Mouse (Mus musculus): ENCODE measurements around the gene Mras. TPM values are rescaled to one million over a fixed set of nuclear protein-coding genes. Genes with fewer than 3 reads are reported as not detected.

Mras gene
- polyA plus RNA-seq, 1 experiment from 2014 or later: 8.3 TPM

DNA sequence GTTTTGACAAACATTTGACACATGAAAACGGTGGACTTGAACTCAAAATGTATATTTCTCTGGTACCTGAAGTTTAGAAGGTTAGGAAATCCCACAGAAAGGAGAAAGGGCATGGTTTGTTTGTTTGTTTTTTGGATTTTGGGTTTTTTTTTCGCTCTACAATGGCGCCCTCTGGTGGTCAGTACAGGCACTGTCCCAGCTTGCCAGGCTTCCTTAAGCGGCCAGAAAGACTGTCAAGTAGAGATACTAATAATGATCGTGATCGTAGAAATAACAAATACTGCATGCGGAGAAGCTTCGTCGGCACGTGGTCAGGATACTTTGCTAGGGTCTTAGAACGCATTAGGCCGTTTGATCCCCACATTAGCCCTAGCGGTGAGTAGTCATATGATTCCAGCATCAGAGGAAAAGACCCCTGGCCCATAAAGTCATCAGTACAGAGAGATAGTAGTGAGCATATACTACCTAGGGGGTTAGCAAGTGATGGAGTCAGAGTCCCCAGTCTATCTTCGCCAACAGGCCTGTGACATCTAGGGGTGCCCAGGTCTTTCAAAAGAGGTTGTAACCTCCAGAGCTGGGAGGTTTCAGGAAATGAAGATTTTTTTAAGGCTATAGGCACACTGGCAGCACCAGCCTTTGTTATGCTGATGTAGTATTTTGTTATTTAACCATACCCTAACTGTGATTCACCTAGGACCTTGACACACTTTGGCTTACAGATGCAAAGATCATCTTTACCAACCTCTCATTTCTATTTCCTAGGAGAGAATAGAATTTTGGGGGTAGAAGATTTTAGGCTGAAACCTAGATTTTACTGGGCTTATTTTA, 60.4 kb downstream of the Mras start:
- 7% methylated on average over 14 of the region's 14 CpGs for WGBS
- Histone ChIP-seq H3K36me3 (ENCODE audit: control insufficient read depth, insufficient read depth, low read length) (no peaks in the 10 kb centered on the region), H3K9me3 (ENCODE audit: control insufficient read depth, low read depth, low read length) (no peaks in the 10 kb centered on the region), H3K9ac (replicated peaks; ENCODE audit: low read depth, low read length) (no peak overlapping the region), H3K4me3 (ENCODE audit: low read depth, low read length) (no peak overlapping the region), H3K27ac (ENCODE audit: low read length) (no peak overlapping the region), H3K4me2 (replicated peaks; ENCODE audit: low read depth, low read length) (0 out of 2 replicates have a peak overlapping the region, but pooled peaks have one; percentile 10), H3K27me3 (ENCODE audit: control insufficient read depth, insufficient read depth, low read length) (no peaks in the 10 kb centered on the region), H3K4me1 (ENCODE audit: control insufficient read depth, insufficient read depth, low read length) (no peaks in the 10 kb centered on the region)
- no peak for ATAC-seq (ENCODE audit: insufficient number of reproducible peaks, insufficient read depth, low FRiP score, low read depth)

DNA sequence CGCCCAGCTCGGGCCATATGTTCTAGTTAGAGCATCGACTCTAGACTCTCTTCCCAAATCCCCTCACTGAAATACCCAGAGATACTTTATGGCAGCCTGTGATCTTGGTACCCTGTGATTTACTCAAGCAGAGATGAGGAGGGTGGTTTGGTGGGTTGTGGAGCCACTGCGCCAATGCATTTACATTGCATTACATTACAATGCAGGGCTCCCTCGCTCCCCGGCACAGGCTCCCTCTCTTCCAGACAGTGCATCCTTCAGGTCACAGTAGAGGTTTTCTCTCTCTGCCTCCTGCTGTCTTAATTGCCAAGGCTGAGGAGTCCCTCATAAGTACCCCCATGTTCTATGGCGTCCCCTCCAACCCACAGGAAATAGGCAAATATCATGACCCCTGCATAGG, 68.8 kb downstream of the Mras start:
- WGBS: 77% methylated on average over 7 of the region's 7 CpGs
- Histone ChIP-seq H3K27me3 (ENCODE audit: control insufficient read depth, insufficient read depth, low read length) (no peaks in the 10 kb centered on the region), H3K9ac (replicated peaks; ENCODE audit: low read depth, low read length) (no peak overlapping the region), H3K4me1 (ENCODE audit: control insufficient read depth, insufficient read depth, low read length) (no peaks in the 10 kb centered on the region), H3K9me3 (ENCODE audit: control insufficient read depth, low read depth, low read length) (no peaks in the 10 kb centered on the region), H3K27ac (ENCODE audit: low read length) (no peak overlapping the region), H3K4me3 (ENCODE audit: low read depth, low read length) (no peak overlapping the region), H3K4me2 (replicated peaks; ENCODE audit: low read depth, low read length) (no peak overlapping the region), H3K36me3 (ENCODE audit: control insufficient read depth, insufficient read depth, low read length) (no peaks in the 10 kb centered on the region)
- ATAC-seq (ENCODE audit: insufficient number of reproducible peaks, insufficient read depth, low FRiP score, low read depth): no peak

GRCm38 (mm10) chr9:99365906-99366305, 71.3 kb downstream of the Mras start:
- Histone ChIP-seq H3K9ac (replicated peaks; ENCODE audit: low read depth, low read length) (no peak overlapping the region), H3K9me3 (ENCODE audit: control insufficient read depth, low read depth, low read length) (no peaks in the 10 kb centered on the region), H3K27me3 (ENCODE audit: control insufficient read depth, insufficient read depth, low read length) (no peaks in the 10 kb centered on the region), H3K27ac (ENCODE audit: low read length) (no peak overlapping the region), H3K4me2 (replicated peaks; ENCODE audit: low read depth, low read length) (no peak overlapping the region), H3K4me3 (ENCODE audit: low read depth, low read length) (no peak overlapping the region), H3K36me3 (ENCODE audit: control insufficient read depth, insufficient read depth, low read length) (no peaks in the 10 kb centered on the region), H3K4me1 (ENCODE audit: control insufficient read depth, insufficient read depth, low read length) (no peaks in the 10 kb centered on the region)
- ATAC-seq (ENCODE audit: insufficient number of reproducible peaks, insufficient read depth, low FRiP score, low read depth): no peak
- WGBS: 56% methylated on average over 3 of the region's 3 CpGs

- H3K27ac ChIP-seq (ENCODE audit: low read length): no peak overlapping the region
- no peak overlapping the region for H3K4me3 ChIP-seq (ENCODE audit: low read depth, low read length)
- H3K9me3 ChIP-seq (ENCODE audit: control insufficient read depth, low read depth, low read length): no peaks in the 10 kb centered on the region
- 0 out of 2 replicates have a peak, but pooled peaks cover 12% of the 10 kb centered on the region for H3K27me3 ChIP-seq (ENCODE audit: control insufficient read depth, insufficient read depth, low read length)
- H3K9ac ChIP-seq (replicated peaks; ENCODE audit: low read depth, low read length): no peak overlapping the region
- no peak for ATAC-seq (ENCODE audit: insufficient number of reproducible peaks, insufficient read depth, low FRiP score, low read depth)
- no peak overlapping the region for H3K4me2 ChIP-seq (replicated peaks; ENCODE audit: low read depth, low read length)
- H3K36me3 ChIP-seq (ENCODE audit: control insufficient read depth, insufficient read depth, low read length): no peaks in the 10 kb centered on the region
- 54% methylated on average over 8 of the region's 8 CpGs for WGBS
- peaks cover 4% of the 10 kb centered on the region; the same call in 1 of the 2 replicates for H3K4me1 ChIP-seq (ENCODE audit: control insufficient read depth, insufficient read depth, low read length)
Observed at GRCm38 (mm10) chr9:99363076-99363475, 74.1 kb downstream of the Mras start.

- 83% methylated on average over 9 of the region's 9 CpGs for WGBS
Observed at GRCm38 (mm10) chr9:99361946-99362345, 75.2 kb downstream of the Mras start.

DNA sequence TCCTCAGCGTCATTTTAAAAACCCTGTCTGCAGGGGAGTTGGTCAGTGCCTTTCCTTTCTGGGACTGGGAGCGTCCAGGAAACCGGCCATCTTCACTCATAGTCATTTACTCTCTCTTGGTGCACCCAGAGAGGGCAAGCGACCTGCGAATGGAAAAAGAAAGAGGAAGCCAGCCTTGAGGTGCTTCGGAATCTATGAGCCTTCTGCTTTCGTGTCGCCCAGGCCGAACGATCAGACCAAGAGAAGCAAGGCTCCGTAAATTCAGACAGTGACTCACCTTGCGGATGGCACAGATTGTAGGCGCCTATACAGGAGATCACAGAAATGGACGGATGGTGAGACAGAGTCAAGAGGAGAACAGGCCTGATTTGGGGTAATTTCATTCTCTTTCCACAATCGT, 78.2 kb downstream of the Mras start:
- Histone ChIP-seq H3K36me3 (ENCODE audit: control insufficient read depth, insufficient read depth, low read length) (no peaks in the 10 kb centered on the region), H3K9me3 (ENCODE audit: control insufficient read depth, low read depth, low read length) (no peaks in the 10 kb centered on the region), H3K27me3 (ENCODE audit: control insufficient read depth, insufficient read depth, low read length) (peaks cover 28% of the 10 kb centered on the region)

More at GRCm38 (mm10) chr9:99361946-99362345, 75.2 kb downstream of the Mras start:
- Histone ChIP-seq H3K9me3 (ENCODE audit: control insufficient read depth, low read depth, low read length) (no peaks in the 10 kb centered on the region), H3K27me3 (ENCODE audit: control insufficient read depth, insufficient read depth, low read length) (peaks cover 21% of the 10 kb centered on the region; the same call in 1 of the 2 replicates), H3K9ac (replicated peaks; ENCODE audit: low read depth, low read length) (no peak overlapping the region), H3K4me3 (ENCODE audit: low read depth, low read length) (no peak overlapping the region), H3K27ac (ENCODE audit: low read length) (no peak overlapping the region), H3K4me1 (ENCODE audit: control insufficient read depth, insufficient read depth, low read length) (peaks cover 12% of the 10 kb centered on the region; the same call in 1 of the 2 replicates), H3K4me2 (replicated peaks; ENCODE audit: low read depth, low read length) (no peak overlapping the region), H3K36me3 (ENCODE audit: control insufficient read depth, insufficient read depth, low read length) (no peaks in the 10 kb centered on the region)
- no peak for ATAC-seq (ENCODE audit: insufficient number of reproducible peaks, insufficient read depth, low FRiP score, low read depth)

GRCm38 (mm10) chr9:99357921-99358692, 79.1 kb downstream of the Mras start, which contains the start of gene Esyt3:
TSS of gene Esyt3 (minus strand) at chr9:99358557.
- ATAC-seq (ENCODE audit: insufficient number of reproducible peaks, insufficient read depth, low FRiP score, low read depth): peak; percentile 75
- Histone ChIP-seq H3K27ac (ENCODE audit: low read length) (no peak within 1 kb of the TSS), H3K36me3 (ENCODE audit: control insufficient read depth, insufficient read depth, low read length) (no peaks in the 10 kb centered on the region), H3K9ac (replicated peaks; ENCODE audit: low read depth, low read length) (peak within 1 kb of the TSS; percentile 21; the same call in 1 of the 2 replicates), H3K4me2 (replicated peaks; ENCODE audit: low read depth, low read length) (peak within 1 kb of the TSS; percentile 97), H3K27me3 (ENCODE audit: control insufficient read depth, insufficient read depth, low read length) (peaks cover 28% of the 10 kb centered on the region), H3K4me1 (ENCODE audit: control insufficient read depth, insufficient read depth, low read length) (peaks cover 12% of the 10 kb centered on the region; the same call in 1 of the 2 replicates), H3K9me3 (ENCODE audit: control insufficient read depth, low read depth, low read length) (no peaks in the 10 kb centered on the region), H3K4me3 (ENCODE audit: low read depth, low read length) (peak within 1 kb of the TSS; percentile 44)
- WGBS: under 1% methylated on average over 66 of the region's 66 CpGs

More for the DNA sequence above, 78.2 kb downstream of the Mras start:
- no peak overlapping the region for H3K4me3 ChIP-seq (ENCODE audit: low read depth, low read length)
- H3K9ac ChIP-seq (replicated peaks; ENCODE audit: low read depth, low read length): no peak overlapping the region
- H3K4me2 ChIP-seq (replicated peaks; ENCODE audit: low read depth, low read length): no peak overlapping the region
- ATAC-seq (ENCODE audit: insufficient number of reproducible peaks, insufficient read depth, low FRiP score, low read depth): no peak
- 86% methylated on average over 15 of the region's 15 CpGs for WGBS
- no peak overlapping the region for H3K27ac ChIP-seq (ENCODE audit: low read length)
- H3K4me1 ChIP-seq (ENCODE audit: control insufficient read depth, insufficient read depth, low read length): peaks cover 12% of the 10 kb centered on the region; the same call in 1 of the 2 replicates

DNA sequence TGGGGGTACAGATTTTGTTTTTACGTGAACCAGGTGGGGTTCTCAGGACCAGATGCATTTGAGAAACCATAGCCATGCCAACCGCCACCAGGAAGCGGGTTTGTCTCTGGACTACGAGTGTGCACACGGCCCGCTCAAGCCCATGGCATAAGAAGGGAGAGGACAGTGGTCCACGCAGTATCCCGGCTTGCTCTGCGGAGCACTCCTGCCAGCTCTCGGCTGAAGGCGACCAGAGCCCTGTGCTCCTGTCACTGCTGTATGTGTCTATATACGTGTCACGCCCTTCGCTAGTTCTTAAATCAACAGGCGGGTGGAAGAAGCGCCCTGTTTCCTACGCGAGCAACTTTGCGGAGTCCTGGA, 79.6 kb downstream of the Mras start:
- peak overlapping the region; percentile 21; the same call in 1 of the 2 replicates for H3K9ac ChIP-seq (replicated peaks; ENCODE audit: low read depth, low read length)
- no peak overlapping the region for H3K27ac ChIP-seq (ENCODE audit: low read length)
- H3K4me2 ChIP-seq (replicated peaks; ENCODE audit: low read depth, low read length): peak overlapping the region; percentile 97
- H3K36me3 ChIP-seq (ENCODE audit: control insufficient read depth, insufficient read depth, low read length): no peaks in the 10 kb centered on the region
- H3K27me3 ChIP-seq (ENCODE audit: control insufficient read depth, insufficient read depth, low read length): peaks cover 28% of the 10 kb centered on the region
- ATAC-seq (ENCODE audit: insufficient number of reproducible peaks, insufficient read depth, low FRiP score, low read depth): peak; percentile 38; the same call in 1 of the 2 replicates
- peak overlapping the region; percentile 44 for H3K4me3 ChIP-seq (ENCODE audit: low read depth, low read length)
- WGBS: 4% methylated on average over 19 of the region's 19 CpGs
- no peaks in the 10 kb centered on the region for H3K9me3 ChIP-seq (ENCODE audit: control insufficient read depth, low read depth, low read length)
- peaks cover 12% of the 10 kb centered on the region; the same call in 1 of the 2 replicates for H3K4me1 ChIP-seq (ENCODE audit: control insufficient read depth, insufficient read depth, low read length)

Data from stomach, embryonic 14.5 days (tissue).